Comparison of ENCODE assay signal across 15 mouse cellular contexts in genomic region chr11:75660941-75661800, GRCm38 (mm10).
"Had no signal": no experiment of that assay in that cellular context is flagged by ENCODE, and none has a peak within 500 bp of the region (broad histone marks: within the 10 kb centered on the region; RNA-seq: fewer than 3 reads in every experiment).

No protein-coding gene starts in this region.

- H3K4me3 ChIP-seq: layer of hippocampus, adult 2 months; limb, embryonic 10.5 days; limb, embryonic 13.5 days; liver, embryonic 13.5 days had no signal

- ATAC-seq: intestine, postnatal 0 days had no signal

- H3K4me2 ChIP-seq: limb, embryonic 13.5 days; liver, embryonic 13.5 days; midbrain, embryonic 11.5 days had no signal

- H3K9me3 ChIP-seq: limb, embryonic 10.5 days; limb, embryonic 13.5 days; liver, embryonic 13.5 days had no signal

- H3K9ac ChIP-seq: limb, embryonic 13.5 days; liver, embryonic 13.5 days had no signal

- H3K27ac ChIP-seq: layer of hippocampus, adult 2 months; limb, embryonic 10.5 days; limb, embryonic 13.5 days; liver, embryonic 13.5 days had no signal

- H3K27me3 ChIP-seq: limb, embryonic 13.5 days; liver, embryonic 13.5 days had no signal

- DNase-seq: kidney, adult 2 months; kidney, postnatal 14 days; kidney, postnatal 4 days; layer of hippocampus, adult 9-11 months; liver, embryonic 13.5 days; lung, adult 2 months; lung, postnatal 14 days; lung, postnatal 4 days; midbrain, embryonic 14.5 days; thymus, postnatal 25 days had no signal
